Mouse (Mus musculus) layer of hippocampus, postnatal 14 days (tissue): Measurements from ENCODE around the gene Guca1a. TPM values are rescaled to one million over a fixed set of nuclear protein-coding genes. Genes with fewer than 3 reads are reported as not detected.

Source experiments
- DNase-seq, 2 experiments: peaks; one replicate each; pipeline ENCODE4 v3.0.0; 2021 to 2022; ENCODE audit warnings: low spot score in 2 of 2, mixed read lengths in 1 of 2
- total RNA-seq, 2 experiments: library from RNA; stranded (reverse); gene quantifications; 2 replicates each; pipeline ENCODE4 v1.2.3; 2021

Guca1a gene
- total RNA-seq, 2 experiments from 2014 or later, result 0.39 TPM; not detected in 1

GRCm38 (mm10) chr17:47349721-47350319 is 50.6 kb downstream of the Guca1a start:
- no peak for DNase-seq

Other genes starting within 250 kb of the Guca1a start
- 10 to 100 TPM; 23.5 to 28.5 TPM for gene Mrps10, start 31.7 kb downstream of the Guca1a start, total RNA-seq
- gene Guca1b, start 15.2 kb downstream of the Guca1a start, total RNA-seq, result 1 to 10 TPM in 1 of 2 experiments, under 1 TPM in 1; 0.83 to 1.0 TPM
- gene AI661453, start 36.0 kb upstream of the Guca1a start, total RNA-seq, result under 1 TPM; 0.28 to 0.48 TPM
- not detected for gene 1700001C19Rik, start 36.8 kb upstream of the Guca1a start, total RNA-seq
- 10 to 100 TPM; 14.8 to 16.4 TPM for gene Taf8, start 101.7 kb upstream of the Guca1a start, total RNA-seq
- gene Ccnd3, start 104.5 kb upstream of the Guca1a start, total RNA-seq, result 10 to 100 TPM; 39.6 to 46.3 TPM
- 10 to 100 TPM; 17.7 to 21.0 TPM for gene Bysl, start 210.9 kb upstream of the Guca1a start, total RNA-seq
- gene Med20, start 211.0 kb upstream of the Guca1a start, total RNA-seq, result 10 to 100 TPM; 26.3 to 32.3 TPM
- 1 to 10 TPM; 6.1 to 6.6 TPM for gene Gm20517, start 211.0 kb upstream of the Guca1a start, total RNA-seq
- 10 to 100 TPM; 12.2 to 13.1 TPM for gene Usp49, start 230.1 kb upstream of the Guca1a start, total RNA-seq